Mouse (Mus musculus): ENCODE results near the gene Gm49361.
"Not testable (repeated sequence)": the region's sequence is repeated elsewhere in the genome, so short reads cannot be mapped to it uniquely, and the experiment has no call there.

Gm49361 gene

GRCm38 (mm10) chr14:57688066-57688465, 57.8 kb downstream of the Gm49361 start:
- not testable (repeated sequence) for H3K36me3 ChIP-seq (ENCODE audit: control insufficient read depth, insufficient read depth, low read length, poor library complexity, severe bottlenecking); DNase-seq (ENCODE audit: low read depth, low spot score); H3K27me3 ChIP-seq (ENCODE audit: control insufficient read depth, insufficient read depth, low read length, poor library complexity, severe bottlenecking)

- H3K36me3 ChIP-seq (ENCODE audit: control insufficient read depth, insufficient read depth, low read length, poor library complexity, severe bottlenecking): peaks cover 9% of the 10 kb centered on the region
- DNase-seq (ENCODE audit: low read depth, low spot score): no peak
- H3K27me3 ChIP-seq (ENCODE audit: control insufficient read depth, insufficient read depth, low read length, poor library complexity, severe bottlenecking): no peaks in the 10 kb centered on the region
Measured at GRCm38 (mm10) chr14:57687441-57687840, 58.5 kb downstream of the Gm49361 start.

GRCm38 (mm10) chr14:57686647-57687046, 59.3 kb downstream of the Gm49361 start:
- Histone ChIP-seq H3K27me3 (ENCODE audit: control insufficient read depth, insufficient read depth, low read length, poor library complexity, severe bottlenecking) (no peaks in the 10 kb centered on the region), H3K36me3 (ENCODE audit: control insufficient read depth, insufficient read depth, low read length, poor library complexity, severe bottlenecking) (peaks cover 6% of the 10 kb centered on the region)
- DNase-seq (ENCODE audit: low read depth, low spot score): no peak

GRCm38 (mm10) chr14:57684579-57684978, 61.3 kb downstream of the Gm49361 start:
- Histone ChIP-seq H3K36me3 (ENCODE audit: control insufficient read depth, insufficient read depth, low read length, poor library complexity, severe bottlenecking) (no peaks in the 10 kb centered on the region), H3K27me3 (ENCODE audit: control insufficient read depth, insufficient read depth, low read length, poor library complexity, severe bottlenecking) (no peaks in the 10 kb centered on the region)
- DNase-seq (ENCODE audit: low read depth, low spot score): peak; percentile 82

- Histone ChIP-seq H3K36me3 (ENCODE audit: control insufficient read depth, insufficient read depth, low read length, poor library complexity, severe bottlenecking) (no peaks in the 10 kb centered on the region), H3K27me3 (ENCODE audit: control insufficient read depth, insufficient read depth, low read length, poor library complexity, severe bottlenecking) (no peaks in the 10 kb centered on the region)
- DNase-seq (ENCODE audit: low read depth, low spot score): no peak
Measured at GRCm38 (mm10) chr14:57682751-57683150, 63.2 kb downstream of the Gm49361 start.

- Histone ChIP-seq H3K27me3 (ENCODE audit: control insufficient read depth, insufficient read depth, low read length, poor library complexity, severe bottlenecking) (no peaks in the 10 kb centered on the region), H3K36me3 (ENCODE audit: control insufficient read depth, insufficient read depth, low read length, poor library complexity, severe bottlenecking) (no peaks in the 10 kb centered on the region)
- peak; percentile 87 for DNase-seq (ENCODE audit: low read depth, low spot score)
Measured at GRCm38 (mm10) chr14:57679958-57680535, 65.9 kb downstream of the Gm49361 start.

GRCm38 (mm10) chr14:57679523-57679922, 66.4 kb downstream of the Gm49361 start:
- Histone ChIP-seq H3K36me3 (ENCODE audit: control insufficient read depth, insufficient read depth, low read length, poor library complexity, severe bottlenecking) (no peaks in the 10 kb centered on the region), H3K27me3 (ENCODE audit: control insufficient read depth, insufficient read depth, low read length, poor library complexity, severe bottlenecking) (no peaks in the 10 kb centered on the region)
- no peak for DNase-seq (ENCODE audit: low read depth, low spot score)

- Histone ChIP-seq H3K36me3 (ENCODE audit: control insufficient read depth, insufficient read depth, low read length, poor library complexity, severe bottlenecking) (no peaks in the 10 kb centered on the region), H3K27me3 (ENCODE audit: control insufficient read depth, insufficient read depth, low read length, poor library complexity, severe bottlenecking) (no peaks in the 10 kb centered on the region)
- DNase-seq (ENCODE audit: low read depth, low spot score): no peak
Measured at GRCm38 (mm10) chr14:57675481-57675880, 70.4 kb downstream of the Gm49361 start.

GRCm38 (mm10) chr14:57665628-57665950, 80.3 kb downstream of the Gm49361 start:
- DNase-seq (ENCODE audit: low read depth, low spot score): no peak
- Histone ChIP-seq H3K27me3 (ENCODE audit: control insufficient read depth, insufficient read depth, low read length, poor library complexity, severe bottlenecking) (no peaks in the 10 kb centered on the region), H3K36me3 (ENCODE audit: control insufficient read depth, insufficient read depth, low read length, poor library complexity, severe bottlenecking) (no peaks in the 10 kb centered on the region)

GRCm38 (mm10) chr14:57664822-57665627, 80.9 kb downstream of the Gm49361 start, which contains the start of gene Xpo4:
Gene Xpo4 (minus strand): TSS chr14:57665430.
- no peaks in the 10 kb centered on the region for H3K27me3 ChIP-seq (ENCODE audit: control insufficient read depth, insufficient read depth, low read length, poor library complexity, severe bottlenecking)
- DNase-seq (ENCODE audit: low read depth, low spot score): peak; percentile 86

GRCm38 (mm10) chr14:57664311-57664821, 81.5 kb downstream of the Gm49361 start:
- no peaks in the 10 kb centered on the region for H3K27me3 ChIP-seq (ENCODE audit: control insufficient read depth, insufficient read depth, low read length, poor library complexity, severe bottlenecking)
- no peak for DNase-seq (ENCODE audit: low read depth, low spot score)
- H3K36me3 ChIP-seq (ENCODE audit: control insufficient read depth, insufficient read depth, low read length, poor library complexity, severe bottlenecking): no peaks in the 10 kb centered on the region

More at GRCm38 (mm10) chr14:57664822-57665627, 80.9 kb downstream of the Gm49361 start, which contains the start of gene Xpo4:
- H3K36me3 ChIP-seq (ENCODE audit: control insufficient read depth, insufficient read depth, low read length, poor library complexity, severe bottlenecking): no peaks in the 10 kb centered on the region

GRCm38 (mm10) chr14:57663630-57664029, 82.3 kb downstream of the Gm49361 start:
- DNase-seq (ENCODE audit: low read depth, low spot score): no peak
- no peaks in the 10 kb centered on the region for H3K27me3 ChIP-seq (ENCODE audit: control insufficient read depth, insufficient read depth, low read length, poor library complexity, severe bottlenecking)
- no peaks in the 10 kb centered on the region for H3K36me3 ChIP-seq (ENCODE audit: control insufficient read depth, insufficient read depth, low read length, poor library complexity, severe bottlenecking)

- Histone ChIP-seq H3K27me3 (ENCODE audit: control insufficient read depth, insufficient read depth, low read length, poor library complexity, severe bottlenecking) (no peaks in the 10 kb centered on the region), H3K36me3 (ENCODE audit: control insufficient read depth, insufficient read depth, low read length, poor library complexity, severe bottlenecking) (no peaks in the 10 kb centered on the region)
- peak; percentile 21 for DNase-seq (ENCODE audit: low read depth, low spot score)
Measured at GRCm38 (mm10) chr14:57658301-57658700, 87.6 kb downstream of the Gm49361 start.

GRCm38 (mm10) chr14:57657500-57657899, 88.4 kb downstream of the Gm49361 start:
- no peak for DNase-seq (ENCODE audit: low read depth, low spot score)
- no peaks in the 10 kb centered on the region for H3K36me3 ChIP-seq (ENCODE audit: control insufficient read depth, insufficient read depth, low read length, poor library complexity, severe bottlenecking)
- H3K27me3 ChIP-seq (ENCODE audit: control insufficient read depth, insufficient read depth, low read length, poor library complexity, severe bottlenecking): no peaks in the 10 kb centered on the region

GRCm38 (mm10) chr14:57656519-57656918, 89.4 kb downstream of the Gm49361 start:
- H3K36me3 ChIP-seq (ENCODE audit: control insufficient read depth, insufficient read depth, low read length, poor library complexity, severe bottlenecking); H3K27me3 ChIP-seq (ENCODE audit: control insufficient read depth, insufficient read depth, low read length, poor library complexity, severe bottlenecking); DNase-seq (ENCODE audit: low read depth, low spot score): not testable (repeated sequence)
